In the genomic region with DNA sequence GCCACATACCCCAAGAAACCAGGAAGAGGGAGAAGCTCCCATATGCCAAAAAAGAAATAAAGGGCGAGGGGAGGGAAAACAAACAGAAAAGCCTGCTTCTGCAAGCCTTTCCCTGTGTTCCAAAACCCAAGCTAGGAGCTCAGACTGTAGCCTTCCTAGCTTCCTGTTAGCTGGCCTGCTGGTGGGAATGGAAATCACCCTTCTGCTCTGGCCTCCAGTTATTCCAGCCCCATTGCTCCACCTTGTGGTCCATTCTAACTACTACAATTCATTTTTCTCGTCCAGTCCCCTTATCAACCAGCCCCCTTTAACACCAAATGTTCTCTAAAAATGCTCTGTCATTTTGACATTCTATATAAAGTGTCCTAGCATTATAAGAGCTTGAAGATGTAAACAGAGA, we compare ENCODE assay signal across 8 mouse cellular contexts. TPM values are rescaled to one million over a fixed set of nuclear protein-coding genes. Genes with fewer than 3 reads are reported as not detected.
DNase-seq lines count a peak whose midpoint lies in the region; ATAC-seq and TF ChIP-seq lines count a peak whose summit lies in the region.
"Had no signal": no experiment of that assay in that cellular context is flagged by ENCODE, and none has a peak within 500 bp of the region (broad histone marks: within the 10 kb centered on the region; RNA-seq: fewer than 3 reads in every experiment).

No protein-coding gene starts in this region.

- peak; percentile 89 for ATAC-seq in Patski

- H3K27me3 ChIP-seq in Patski, result peaks cover 11% of the 10 kb centered on the region
- no peaks in the 10 kb centered on the region for H3K27me3 ChIP-seq in forebrain, embryonic 10.5 days (ENCODE audit: poor library complexity, severe bottlenecking)
- H3K27me3 ChIP-seq: limb, embryonic 12.5 days had no signal

- H3K4me1 ChIP-seq in forebrain, embryonic 10.5 days, result peaks cover 16% of the 10 kb centered on the region

- POLR2A ChIA-PET in Patski (lab: Charles Lee), result no interaction called here

- DNase-seq in Patski (ENCODE audit: low read depth, low spot score), result no peak
- DNase-seq in brain, embryonic 14.5 days (ENCODE audit: low read depth), result peak; percentile 92
- peak; percentile 57 for DNase-seq in forebrain, embryonic 10.5 days (ENCODE audit: extremely low spot score, low spot score)
- DNase-seq in heart, postnatal 4 days, result peak; percentile 74
- DNase-seq in large intestine, adult 2 months (ENCODE audit: low read depth, low spot score), result peak; percentile 16
- peak; percentile 70 for DNase-seq in lung, postnatal 14 days
- DNase-seq in right cerebral cortex, postnatal 4 days, result peak; percentile 41

- H3K27ac ChIP-seq in forebrain, embryonic 10.5 days, result no peak overlapping the region
- H3K27ac ChIP-seq: limb, embryonic 12.5 days had no signal

- H3K36me3 ChIP-seq in forebrain, embryonic 10.5 days (replicated peaks), result no peaks in the 10 kb centered on the region
- H3K36me3 ChIP-seq: limb, embryonic 12.5 days had no signal

- WGBS in forebrain, embryonic 10.5 days, result 1% methylated on average over 2 of the region's 2 CpGs
- 3% methylated on average over 2 of the region's 2 CpGs for WGBS in large intestine, adult 2 months

- H3K9me3 ChIP-seq in forebrain, embryonic 10.5 days, result no peaks in the 10 kb centered on the region
- H3K9me3 ChIP-seq: limb, embryonic 12.5 days had no signal

- CTCF ChIA-PET in Patski (lab: Charles Lee), result interaction anchor here (0.9 to 6.3 kb wide), 19 partner anchors 9 to 150 kb away, joined by 3 to 46 read pairs (median 5); a partner anchor contains a TSS

- no peak overlapping the region for H3K4me3 ChIP-seq in forebrain, embryonic 10.5 days
- H3K4me3 ChIP-seq: limb, embryonic 12.5 days had no signal

- TF ChIP-seq POLR2A in brain, embryonic 14.5 days (IDR thresholded peaks at IDR 0.05; ENCODE audit: borderline replicate concordance, extremely low read depth, insufficient read depth, insufficient read length, poor library complexity, severe bottlenecking), result no peak

- in situ Hi-C loops in Patski (cut with MboI; ENCODE audit: low pct_unique_long_range_greater_than_20kb), result loop anchor here (5.0 kb wide), 1 partner anchor 59 kb away; no protein-coding TSS in a partner anchor

- peak; percentile 87 for TF ChIP-seq CTCF in Patski (IDR thresholded peaks at IDR 0.05)
- peak; percentile 89 for TF ChIP-seq CTCF in brain, embryonic 14.5 days (IDR thresholded peaks at IDR 0.05; ENCODE audit: borderline replicate concordance, extremely low read depth, insufficient read depth, insufficient read length)

RNA-seq across cellular contexts. Expression of a gene that starts 20.9 kb away (rescaled TPM):
- polyA plus RNA-seq in Patski (2021), result 40.0 TPM
- polyA plus RNA-seq in brain, embryonic 14.5 days (2012; rRNA removed), result 53.5 and 63.4 TPM in 2 replicates
- polyA plus RNA-seq in forebrain, embryonic 10.5 days (2016; fragmentation: Nextera tagmentation; extraction: Ambion mirVana), result 146 and 150 TPM in 2 replicates
- total RNA-seq in heart, postnatal 4 days (2021), result 10 to 100 TPM; 17.3 to 22.5 TPM
- 7.8 and 8.5 TPM in 2 replicates for polyA plus RNA-seq in large intestine, adult 2 months (2012; rRNA removed)
